Mouse (Mus musculus) gastrocnemius, postnatal 10 days (tissue): ENCODE measurements around the gene Nme4. TPM values are rescaled to one million over a fixed set of nuclear protein-coding genes. Genes with fewer than 3 reads are reported as not detected.

ENCODE experiments used
- DNase-seq: peaks from one replicate; pipeline ENCODE4 v3.0.0; 2021; ENCODE audit warnings: mixed read lengths
- total RNA-seq, 2 experiments: library from RNA; stranded (reverse); gene quantifications; 2 replicates each; pipeline ENCODE4 v1.2.3; 2021

Nme4 gene
- total RNA-seq, 2 experiments from 2014 or later: 4.9 to 6.4 TPM

- no peak for DNase-seq
These were observed 28.8 kb downstream of the Nme4 start for GRCm38 (mm10) chr17:26066488-26067020.

GRCm38 (mm10) chr17:26064916-26065315 is 30.5 kb downstream of the Nme4 start:
- no peak for DNase-seq

GRCm38 (mm10) chr17:26057787-26058567 is 37.4 kb downstream of the Nme4 start:
- DNase-seq: no peak

- no peak for DNase-seq
These were observed 38.1 kb downstream of the Nme4 start for GRCm38 (mm10) chr17:26057278-26057677.

GRCm38 (mm10) chr17:26055164-26055563 is 40.2 kb downstream of the Nme4 start:
- DNase-seq: no peak

- DNase-seq: no peak
These were observed 41.1 kb downstream of the Nme4 start for GRCm38 (mm10) chr17:26054133-26054845.

GRCm38 (mm10) chr17:26052706-26053105 is 42.7 kb downstream of the Nme4 start:
- no peak for DNase-seq

- no peak for DNase-seq
These were observed 43.3 kb downstream of the Nme4 start for GRCm38 (mm10) chr17:26052074-26052473.

- DNase-seq: no peak
These were observed 47.3 kb downstream of the Nme4 start for GRCm38 (mm10) chr17:26048118-26048517.

GRCm38 (mm10) chr17:26046253-26046997 is 49.0 kb downstream of the Nme4 start:
- no peak for DNase-seq

- DNase-seq: no peak
These were observed 50.1 kb downstream of the Nme4 start for GRCm38 (mm10) chr17:26045285-26045684.

GRCm38 (mm10) chr17:26043249-26043636 is 52.2 kb downstream of the Nme4 start:
- peak; percentile 71 for DNase-seq

GRCm38 (mm10) chr17:26042599-26043248 is 52.7 kb downstream of the Nme4 start:
- no peak for DNase-seq

Other genes starting within 250 kb of the Nme4 start
- 1 to 10 TPM; 3.3 to 5.2 TPM for gene Wdr90, start 234.1 kb downstream of the Nme4 start, total RNA-seq
- gene Mcrip2, start 226.8 kb downstream of the Nme4 start, total RNA-seq: 10 to 100 TPM; 57.9 to 61.8 TPM
- 10 to 100 TPM; 20.7 to 23.1 TPM for gene Mettl26, start 220.5 kb downstream of the Nme4 start, total RNA-seq
- gene Wfikkn1, start 214.7 kb downstream of the Nme4 start, total RNA-seq: 1 to 10 TPM in 1 of 2 experiments, under 1 TPM in 1; 0.78 to 1.1 TPM
- gene Rab40c, start 175.9 kb downstream of the Nme4 start, total RNA-seq: 10 to 100 TPM in 1 of 2 experiments, 1 to 10 TPM in 1; 9.3 to 12.6 TPM
- 10 to 100 TPM; 38.4 to 39.1 TPM for gene Pigq, start 150.7 kb downstream of the Nme4 start, total RNA-seq
- not detected for gene Nhlrc4, start 150.6 kb downstream of the Nme4 start, total RNA-seq
- gene A930017K11Rik, start 143.0 kb downstream of the Nme4 start, total RNA-seq: not detected
- gene Capn15, start 109.8 kb downstream of the Nme4 start, total RNA-seq: 1 to 10 TPM; 6.7 to 8.6 TPM
- 10 to 100 TPM; 37.9 to 41.5 TPM for gene Rab11fip3, start 26.0 kb downstream of the Nme4 start, total RNA-seq
- gene Decr2, start 5.3 kb downstream of the Nme4 start, total RNA-seq: 1 to 10 TPM; 5.6 to 6.1 TPM
- gene Tmem8, start 17.7 kb upstream of the Nme4 start, total RNA-seq: 1 to 10 TPM; 1.3 to 1.7 TPM
- gene Mrpl28, start 27.9 kb upstream of the Nme4 start, total RNA-seq: 10 to 100 TPM; 48.4 to 52.3 TPM
- gene Axin1, start 43.1 kb upstream of the Nme4 start, total RNA-seq: 10 to 100 TPM; 19.3 to 23.1 TPM
- gene Pdia2, start 103.5 kb upstream of the Nme4 start, total RNA-seq: under 1 TPM in 1 of 2 experiments, not detected in 1; 0.16 TPM
- 1 to 10 TPM in 1 of 2 experiments, under 1 TPM in 1; 0.94 to 1.9 TPM for gene Rgs11, start 107.3 kb upstream of the Nme4 start, total RNA-seq
- gene Arhgdig, start 112.2 kb upstream of the Nme4 start, total RNA-seq: 1 to 10 TPM; 3.5 to 4.8 TPM
- 10 to 100 TPM; 45.8 to 59.0 TPM for gene Fam234a, start 148.6 kb upstream of the Nme4 start, total RNA-seq
- gene Luc7l, start 157.3 kb upstream of the Nme4 start, total RNA-seq: 10 to 100 TPM; 18.5 to 30.0 TPM